Mouse (Mus musculus) T-helper 2 cell (primary cell): ENCODE measurements around the gene Gm10668.
"Not testable (repeated sequence)": the region's sequence is repeated elsewhere in the genome, so short reads cannot be mapped to it uniquely, and the experiment has no call there.

Source experiments
- in situ Hi-C: fragments of 300-600 bp; cut with MboI, MseI; formaldehyde crosslinking; loops from one replicate; pipeline ENCODE4 v1.15.1; 2025; ENCODE audit warnings: high pct_unique_total_duplicates

Gene Gm10668

DNA sequence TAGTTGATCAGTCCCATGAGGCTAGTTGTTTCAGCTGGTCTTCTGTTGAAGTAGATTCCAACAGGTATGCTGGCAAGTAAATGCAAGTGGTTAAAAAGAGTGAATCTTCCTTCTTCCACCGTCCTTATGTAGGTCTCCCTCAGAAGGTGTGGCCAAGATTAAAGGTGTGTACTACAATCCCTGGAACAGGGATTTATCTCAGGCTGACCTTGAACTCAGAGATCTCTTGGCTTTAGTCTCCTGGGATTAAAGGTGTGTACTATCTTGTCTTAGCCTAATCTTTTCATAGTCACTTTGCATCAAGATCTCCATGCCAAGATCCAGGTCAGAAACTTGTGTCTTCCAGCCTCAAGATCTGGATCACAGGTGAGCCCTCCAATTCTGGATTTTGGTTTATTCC is at the start of gene Gm10668:
TSS of gene Gm10668 (minus strand) at position 101 of the 400 bp plus-strand sequence.
- in situ Hi-C loops = not testable (repeated sequence)

GRCm38 (mm10) chr7:20770885-20771284 is 40.5 kb upstream of the Gm10668 start, which contains the start of gene Vmn1r112:
TSS of gene Vmn1r112 (plus strand) at chr7:20771185.
- in situ Hi-C loops = loop anchor here (10.0 kb wide), 1 partner anchor 1994 kb away; the partner anchor contains the start of gene Vmn1r157

DNA sequence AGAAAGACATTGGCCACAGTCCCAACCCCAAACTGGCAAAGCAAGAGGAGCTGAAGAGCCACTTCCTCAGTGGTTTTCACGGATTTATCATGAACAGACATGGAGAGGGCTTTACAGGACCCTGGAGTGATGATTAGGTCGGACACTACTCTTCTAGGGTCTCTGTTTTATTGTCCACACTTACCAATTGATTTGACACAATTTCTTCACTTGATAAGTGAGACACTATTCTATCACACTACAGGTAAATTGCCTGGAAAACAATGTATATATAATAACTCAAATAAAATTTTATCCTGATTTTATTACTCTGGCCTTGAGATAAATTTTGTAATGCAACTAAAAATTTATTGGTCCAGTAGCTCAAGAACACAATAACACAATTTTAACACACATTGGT is 27.3 kb downstream of the Gm10668 start, which contains the start of gene Vmn1r111:
TSS of gene Vmn1r111 (minus strand) at position 101 of the 400 bp plus-strand sequence.
- in situ Hi-C loops = not testable (repeated sequence)
